Mouse (Mus musculus) CH12.LX (cell line): ENCODE results near the gene Prpsap2. TPM values are rescaled to one million over a fixed set of nuclear protein-coding genes. Genes with fewer than 3 reads are reported as not detected.

ENCODE experiments used
- DNase-seq: peaks from one replicate; pipeline ENCODE4 v3.0.0-alpha.2; 2013; ENCODE audit errors: extremely low read depth
- H3K27ac ChIP-seq: 2 replicates; pipeline ENCODE4 v1.5.1; 2012; ENCODE audit warnings: low read depth, mild to moderate bottlenecking, control low read depth, moderate library complexity; ENCODE audit not compliant: insufficient read depth
- H3K27me3 ChIP-seq: replicated peaks from 2 replicates; pipeline ENCODE3; 2012; ENCODE audit warnings: inconsistent platforms
- H3K36me3 ChIP-seq, 2 experiments: replicated peaks in 1 of 2; 2 replicates each; pipeline versions ENCODE3 to v1.6.1; 2012; ENCODE audit warnings: inconsistent platforms in 1 of 2, low read length in 1 of 2, mild to moderate bottlenecking in 1 of 2, mixed read lengths in 1 of 2, moderate library complexity in 1 of 2; ENCODE audit not compliant: control insufficient read depth in 1 of 2, insufficient read depth in 1 of 2
- H3K4me1 ChIP-seq, 2 experiments: 2 replicates each; pipeline ENCODE4 v1.6.1; 2012; ENCODE audit warnings: inconsistent platforms in 1 of 2, moderate library complexity in 1 of 2; ENCODE audit not compliant: insufficient read depth in 2 of 2, control insufficient read depth in 1 of 2
- H3K4me2 ChIP-seq: 2 replicates; pipeline ENCODE4 v1.6.1; 2012; ENCODE audit warnings: low read depth, mild to moderate bottlenecking, control low read depth; ENCODE audit not compliant: poor library complexity, insufficient read depth, severe bottlenecking
- H3K4me3 ChIP-seq, 3 experiments: fragments of 150-350 bp in 1 of 3; sonication (generic) in 1 of 3; replicated peaks in 1 of 3; 2 replicates each; pipeline versions ENCODE3 to v1.5.1; 2011 to 2012; ENCODE audit warnings: low read depth in 2 of 3, low read length in 2 of 3, mild to moderate bottlenecking in 2 of 3, moderate library complexity in 2 of 3, control low read depth in 1 of 3, improper control_type of control experiment in 1 of 3, inconsistent platforms in 1 of 3, mixed read lengths in 1 of 3; ENCODE audit not compliant: poor library complexity in 1 of 3
- H3K79me2 ChIP-seq: replicated peaks from 2 replicates; pipeline ENCODE4 v1.6.1; 2012; ENCODE audit warnings: mild to moderate bottlenecking, moderate library complexity; ENCODE audit not compliant: control insufficient read depth, poor library complexity, insufficient read depth, severe bottlenecking; ENCODE audit errors: extremely low read depth
- H3K9ac ChIP-seq: 2 replicates; pipeline ENCODE4 v1.6.1; 2012; ENCODE audit warnings: low read depth, mild to moderate bottlenecking, control low read depth, moderate library complexity; ENCODE audit not compliant: insufficient read depth
- H3K9me3 ChIP-seq: replicated peaks from 2 replicates; pipeline ENCODE3; 2012; ENCODE audit warnings: low read length, inconsistent platforms, mixed read lengths
- BHLHE40 ChIP-seq: IDR thresholded peaks from 2 replicates; pipeline ENCODE4 v1.6.1; 2011; ENCODE audit warnings: mild to moderate bottlenecking, low read depth, low read length, improper control_type of control experiment
- CHD1 ChIP-seq: IDR thresholded peaks from 2 replicates; pipeline ENCODE4 v1.6.1; 2012; ENCODE audit warnings: low read depth, low read length, improper control_type of control experiment, inconsistent platforms
- E2F4 ChIP-seq: IDR thresholded peaks from 2 replicates; pipeline ENCODE4 v1.6.1; 2011; ENCODE audit warnings: low read depth, low read length, improper control_type of control experiment; ENCODE audit not compliant: insufficient replicate concordance
- ELF1 ChIP-seq: IDR thresholded peaks from 2 replicates; pipeline ENCODE4 v1.6.1; 2014; ENCODE audit warnings: low read depth, mild to moderate bottlenecking, inconsistent platforms, low read length, improper control_type of control experiment
- ETS1 ChIP-seq: conservative IDR thresholded peaks from 2 replicates; pipeline ENCODE4 v1.6.1; 2012; ENCODE audit warnings: low read depth, mild to moderate bottlenecking, inconsistent platforms, low read length, improper control_type of control experiment, moderate library complexity
- JUN ChIP-seq: IDR thresholded peaks from 2 replicates; pipeline ENCODE4 v1.6.1; 2011; ENCODE audit warnings: low read depth, mild to moderate bottlenecking, low read length, improper control_type of control experiment, moderate library complexity; ENCODE audit not compliant: insufficient read depth
- JUND ChIP-seq: conservative IDR thresholded peaks from 2 replicates; pipeline ENCODE4 v1.6.1; 2011; ENCODE audit warnings: low read depth, low read length, improper control_type of control experiment
- KAT2A ChIP-seq: IDR thresholded peaks from 2 replicates; pipeline ENCODE4 v1.6.1; 2012; ENCODE audit warnings: low read length, improper control_type of control experiment, inconsistent platforms; ENCODE audit not compliant: insufficient replicate concordance
- MAFK ChIP-seq: IDR thresholded peaks from 2 replicates; pipeline ENCODE4 v1.6.1; 2011; ENCODE audit warnings: low read length, improper control_type of control experiment; ENCODE audit not compliant: insufficient replicate concordance
- MAZ ChIP-seq: IDR thresholded peaks from 2 replicates; pipeline ENCODE4 v1.6.1; 2012; ENCODE audit warnings: low read depth, mild to moderate bottlenecking, inconsistent platforms, low read length, improper control_type of control experiment, moderate library complexity
- NELFE ChIP-seq: IDR thresholded peaks from 2 replicates; pipeline ENCODE4 v1.6.1; 2011; ENCODE audit warnings: low read depth, low read length, improper control_type of control experiment
- PAX5 ChIP-seq: IDR thresholded peaks from 2 replicates; pipeline ENCODE4 v1.6.1; 2012; ENCODE audit warnings: low read length, inconsistent platforms, mixed read lengths
- POLR2A ChIP-seq: IDR thresholded peaks from 2 replicates; pipeline ENCODE4 v1.6.1; 2011; ENCODE audit warnings: low read depth, mild to moderate bottlenecking, improper control_type of control experiment, low read length
- POLR2AphosphoS2 ChIP-seq: IDR thresholded peaks from 2 replicates; pipeline ENCODE4 v1.6.1; 2011; ENCODE audit warnings: low read depth, low read length, improper control_type of control experiment
- RAD21 ChIP-seq: IDR thresholded peaks from 2 replicates; pipeline ENCODE4 v1.6.1; 2011; ENCODE audit warnings: low read depth, mild to moderate bottlenecking, low read length, improper control_type of control experiment, moderate library complexity
- RCOR1 ChIP-seq: conservative IDR thresholded peaks from 2 replicates; pipeline ENCODE4 v1.6.1; 2012; ENCODE audit warnings: low read depth, mild to moderate bottlenecking, inconsistent platforms, low read length, improper control_type of control experiment
- SIN3A ChIP-seq: IDR thresholded peaks from 2 replicates; pipeline ENCODE4 v1.6.1; 2012; ENCODE audit warnings: low read length, improper control_type of control experiment, inconsistent platforms
- TBP ChIP-seq: conservative IDR thresholded peaks from 2 replicates; pipeline ENCODE4 v1.6.1; 2011; ENCODE audit warnings: low read depth, low read length, improper control_type of control experiment
- TCF12 ChIP-seq: IDR thresholded peaks from 2 replicates; pipeline ENCODE4 v1.6.1; 2014; ENCODE audit warnings: low read depth, mild to moderate bottlenecking, inconsistent platforms, low read length, improper control_type of control experiment
- USF2 ChIP-seq: conservative IDR thresholded peaks from 2 replicates; pipeline ENCODE4 v1.6.1; 2011; ENCODE audit warnings: low read depth, low read length, improper control_type of control experiment
- ZKSCAN1 ChIP-seq: IDR thresholded peaks from 2 replicates; pipeline ENCODE4 v1.6.1; 2012; ENCODE audit warnings: low read depth, inconsistent platforms, low read length, improper control_type of control experiment, borderline replicate concordance
- ZNF384 ChIP-seq: IDR thresholded peaks from 2 replicates; pipeline ENCODE4 v1.6.1; 2012; ENCODE audit warnings: low read depth, low read length, improper control_type of control experiment, inconsistent platforms
- dilution Hi-C: fragments of 300-500 bp; cut with MboI; formaldehyde crosslinking; loops from 2 replicates; pipeline ENCODE4 v1.14.3; 2020; ENCODE audit warnings: low sequenced_read_pairs; ENCODE audit not compliant: extremely low pct_unique_long_range_greater_than_20kb, extremely low pct_ligation_motif_present
- in situ Hi-C: fragments of 300-500 bp; cut with MboI; formaldehyde crosslinking; loops from 3 replicates; pipeline ENCODE4 v1.14.3; 2019; ENCODE audit warnings: low sequenced_read_pairs, low pct_ligation_motif_present, low pct_unique_long_range_greater_than_20kb, mixed read lengths
- polyA plus RNA-seq: library from polyadenylated mRNA; unstranded; fragments of >175 nt; gene quantifications from 2 replicates; pipeline ENCODE4 v1.2.1, GENCODE M21; 2012; ENCODE audit warnings: low read depth; ENCODE audit not compliant: insufficient read length
- total RNA-seq, 2 experiments: library from RNA; depleted of rRNA; stranded (reverse); fragments of 300-350 nt in 1 of 2; fragments of >200 nt in 1 of 2; gene quantifications; 2 replicates each; pipeline ENCODE4 v1.2.3; 2012 to 2014

Prpsap2 gene
- total and polyA plus RNA-seq, 3 experiments, result 67.5 to 150 (median 85.6) TPM

DNA sequence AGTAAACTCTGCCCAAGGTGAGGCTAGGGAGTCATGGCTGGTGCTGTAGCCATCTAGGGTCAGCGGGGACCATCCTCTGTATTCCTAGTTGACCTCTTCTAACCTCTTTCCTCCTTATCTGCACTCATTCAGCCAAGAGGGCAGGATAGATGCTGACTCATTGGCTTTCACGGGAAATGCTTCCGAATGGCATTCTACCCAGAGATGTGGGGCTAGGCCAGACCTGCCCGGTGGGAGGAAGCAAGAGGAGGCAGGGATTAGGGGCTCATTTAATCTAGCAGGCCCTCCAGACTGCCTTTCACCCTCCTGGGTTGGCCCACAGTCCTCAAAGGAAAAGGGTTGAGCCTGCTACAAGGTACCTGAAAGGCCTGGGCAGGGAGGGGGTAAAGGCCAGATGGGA lies 55.7 kb downstream of the Prpsap2 start:
- dilution Hi-C loops (no loop called here), in situ Hi-C loops (no loop called here)
- Histone ChIP-seq H3K4me1 (peaks cover 44 to 100% of the 10 kb centered on the region in 2 experiments), H3K27ac (no peak overlapping the region), H3K79me2 (no peaks in the 10 kb centered on the region), H3K9ac (no peak overlapping the region), H3K36me3 (peaks cover 68 to 74% of the 10 kb centered on the region in 2 experiments), H3K9me3 (no peaks in the 10 kb centered on the region), H3K27me3 (no peaks in the 10 kb centered on the region), H3K4me2 (no peak overlapping the region), H3K4me3 (no peak overlapping the region)
- no peak for TF ChIP-seq POLR2A
- TF ChIP-seq JUND, result no peak
- TF ChIP-seq ETS1, result no peak
- no peak for TF ChIP-seq ELF1
- TF ChIP-seq RAD21, result no peak
- no peak for TF ChIP-seq JUN
- no peak for TF ChIP-seq TCF12
- TF ChIP-seq POLR2AphosphoS2, result no peak
- no peak for TF ChIP-seq BHLHE40
- no peak for TF ChIP-seq RCOR1
- no peak for DNase-seq

DNA sequence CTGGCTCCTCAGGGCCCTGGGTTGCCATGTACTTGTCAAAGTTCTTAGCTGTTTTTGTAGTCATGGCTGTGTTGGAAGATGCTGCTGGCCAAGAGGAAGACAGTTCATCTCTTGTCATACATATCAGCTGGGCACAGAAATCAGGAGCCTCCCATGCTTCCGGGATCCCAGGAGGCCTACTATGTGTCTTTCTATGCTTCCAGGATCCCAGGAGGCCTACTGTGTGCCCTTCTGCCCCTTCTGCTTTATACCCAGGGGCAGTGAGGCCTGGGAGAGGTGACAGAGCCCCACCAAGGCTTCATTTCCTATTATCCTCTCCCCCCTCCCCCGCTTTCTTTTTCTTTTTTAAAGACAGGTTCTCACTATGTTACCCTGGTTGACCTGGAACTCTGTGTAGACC lies 56.3 kb downstream of the Prpsap2 start:
- Histone ChIP-seq H3K4me3 (no peak overlapping the region), H3K4me1 (peaks cover 46 to 100% of the 10 kb centered on the region in 2 experiments), H3K9ac (no peak overlapping the region), H3K27me3 (no peaks in the 10 kb centered on the region), H3K36me3 (peaks cover 74 to 81% of the 10 kb centered on the region in 2 experiments), H3K4me2 (no peak overlapping the region), H3K27ac (no peak overlapping the region), H3K79me2 (no peaks in the 10 kb centered on the region), H3K9me3 (no peaks in the 10 kb centered on the region)
- DNase-seq, result no peak
- in situ Hi-C loops, result no loop called here
- TF ChIP-seq USF2, result no peak
- TF ChIP-seq ZKSCAN1, result peak; percentile 67
- TF ChIP-seq ZNF384, result no peak
- TF ChIP-seq MAZ, result no peak
- dilution Hi-C loops, result no loop called here

DNA sequence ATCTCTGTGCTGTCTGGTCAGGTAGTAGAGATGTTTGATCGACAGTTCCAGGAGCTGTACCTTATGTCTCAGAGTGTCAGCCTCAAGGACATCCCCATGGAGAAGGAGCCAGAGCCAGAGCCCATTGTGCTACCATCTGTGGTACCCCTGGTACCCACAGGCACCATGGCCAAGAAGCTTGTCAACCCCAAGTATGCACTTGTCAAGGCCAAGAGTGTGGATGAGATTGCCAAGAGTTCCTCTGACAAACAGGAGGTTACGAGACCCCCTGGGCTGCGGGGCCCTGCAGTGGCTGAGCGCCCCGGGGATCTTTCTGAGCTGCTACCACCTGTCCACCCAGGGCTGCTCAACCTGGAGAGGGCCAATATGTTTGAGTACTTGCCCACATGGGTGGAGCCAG lies 59.4 kb downstream of the Prpsap2 start:
- TF ChIP-seq TBP, result no peak
- no peak for TF ChIP-seq KAT2A
- TF ChIP-seq SIN3A, result no peak
- TF ChIP-seq E2F4, result no peak
- TF ChIP-seq NELFE, result no peak
- no peak for TF ChIP-seq MAFK
- TF ChIP-seq ETS1, result no peak
- no peak for TF ChIP-seq ZNF384
- no peak for TF ChIP-seq PAX5
- no peak for TF ChIP-seq CHD1
- no peak for TF ChIP-seq BHLHE40
- no peak for TF ChIP-seq USF2
- Histone ChIP-seq H3K79me2 (peaks cover 5% of the 10 kb centered on the region; the same call in 1 of the 2 replicates), H3K4me2 (no peak overlapping the region), H3K27ac (no peak overlapping the region), H3K4me3 (no peak overlapping the region), H3K9ac (no peak overlapping the region), H3K4me1 (peaks cover 48 to 100% of the 10 kb centered on the region in 2 experiments), H3K36me3 (peaks cover 88 to 96% of the 10 kb centered on the region in 2 experiments), H3K9me3 (no peaks in the 10 kb centered on the region), H3K27me3 (no peaks in the 10 kb centered on the region)
- DNase-seq, result no peak
- dilution Hi-C loops, result no loop called here
- in situ Hi-C loops, result loop anchor here (5.0 kb wide), 1 partner anchor 35 kb away; no protein-coding TSS in a partner anchor
